Mouse (Mus musculus) adrenal gland, adult 8-10 months (tissue): ENCODE measurements around the gene Chrm3. TPM values are rescaled to one million over a fixed set of nuclear protein-coding genes. Genes with fewer than 3 reads are reported as not detected.

Source experiments
- DNase-seq: peaks from one replicate; pipeline ENCODE4 v3.0.0; 2022
- total RNA-seq, 4 experiments: library from RNA; stranded (reverse); gene quantifications; 2 replicates each; pipeline ENCODE4 v1.2.4; 2022

The Chrm3 gene
- total RNA-seq, 4 experiments from 2014 or later = 1.8 to 10.9 (median 4.4) TPM

- DNase-seq = no peak
Observed at GRCm38 (mm10) chr13:10236279-10236678, 124.4 kb downstream of the Chrm3 start.

GRCm38 (mm10) chr13:10235391-10236169 is 125.1 kb downstream of the Chrm3 start:
- no peak for DNase-seq

GRCm38 (mm10) chr13:10220403-10220802 is 140.2 kb downstream of the Chrm3 start:
- no peak for DNase-seq

- no peak for DNase-seq
Observed at GRCm38 (mm10) chr13:10212112-10212511, 148.5 kb downstream of the Chrm3 start.

- no peak for DNase-seq
Observed at GRCm38 (mm10) chr13:10210522-10211244, 150.0 kb downstream of the Chrm3 start.

GRCm38 (mm10) chr13:10199206-10199956 is 161.3 kb downstream of the Chrm3 start:
- no peak for DNase-seq

GRCm38 (mm10) chr13:10189829-10190228 is 170.8 kb downstream of the Chrm3 start:
- DNase-seq = no peak

- DNase-seq = no peak
Observed at GRCm38 (mm10) chr13:10187926-10188325, 172.7 kb downstream of the Chrm3 start.

GRCm38 (mm10) chr13:10183837-10184236 is 176.8 kb downstream of the Chrm3 start:
- DNase-seq = no peak

GRCm38 (mm10) chr13:10182756-10183155 is 177.9 kb downstream of the Chrm3 start:
- DNase-seq = no peak

- DNase-seq = no peak
Observed at GRCm38 (mm10) chr13:10170529-10170928, 190.1 kb downstream of the Chrm3 start.

- DNase-seq = no peak
Observed at GRCm38 (mm10) chr13:10163354-10163753, 197.3 kb downstream of the Chrm3 start.

GRCm38 (mm10) chr13:10157496-10157895 is 203.2 kb downstream of the Chrm3 start:
- no peak for DNase-seq

GRCm38 (mm10) chr13:10140573-10140972 is 220.1 kb downstream of the Chrm3 start:
- DNase-seq = no peak

GRCm38 (mm10) chr13:10138878-10139277 is 221.8 kb downstream of the Chrm3 start:
- no peak for DNase-seq

- DNase-seq = no peak
Observed at GRCm38 (mm10) chr13:10131064-10131463, 229.6 kb downstream of the Chrm3 start.

GRCm38 (mm10) chr13:10112211-10112610 is 248.4 kb downstream of the Chrm3 start:
- no peak for DNase-seq

- DNase-seq = peak; percentile 14
Observed at GRCm38 (mm10) chr13:10109542-10109941, 251.1 kb downstream of the Chrm3 start.

- DNase-seq = no peak
Observed at GRCm38 (mm10) chr13:10107331-10107730, 253.3 kb downstream of the Chrm3 start.

GRCm38 (mm10) chr13:10090778-10091177 is 269.9 kb downstream of the Chrm3 start:
- no peak for DNase-seq

- no peak for DNase-seq
Observed at GRCm38 (mm10) chr13:10086336-10086735, 274.3 kb downstream of the Chrm3 start.

GRCm38 (mm10) chr13:10081896-10082426 is 278.7 kb downstream of the Chrm3 start:
- DNase-seq = peak; percentile 5

GRCm38 (mm10) chr13:10071165-10071564 is 289.5 kb downstream of the Chrm3 start:
- no peak for DNase-seq
